Mouse (Mus musculus): Measurements from ENCODE around the gene Yars. TPM values are rescaled to one million over a fixed set of nuclear protein-coding genes. Genes with fewer than 3 reads are reported as not detected.

Yars gene
- 45.5 TPM for polyA plus RNA-seq (2017; shearing (Covaris generic))

GRCm38 (mm10) chr4:129189542-129190519 is at the start of gene Yars, which contains the start of gene S100pbp:
Gene Yars, plus strand, starts transcription at chr4:129189760.
Gene S100pbp, minus strand, starts transcription at chr4:129189727.

GRCm38 (mm10) chr4:129261196-129261595 is 71.6 kb downstream of the Yars start, which contains the start of gene C77080:
Gene C77080, minus strand, starts transcription at chr4:129261404.

Other genes with a start within 250 kb of the Yars start
- gene Azin2, start 227.3 kb upstream of the Yars start, polyA plus RNA-seq (2017; shearing (Covaris generic)), result 0.35 TPM
- gene Ak2, start 197.8 kb upstream of the Yars start, polyA plus RNA-seq (2017; shearing (Covaris generic)), result 141 TPM
- gene Rnf19b, start 131.5 kb upstream of the Yars start, polyA plus RNA-seq (2017; shearing (Covaris generic)), result 44.8 TPM
- not detected for gene Tmem54, start 84.2 kb upstream of the Yars start, polyA plus RNA-seq (2017; shearing (Covaris generic))
- not detected for gene Hpca, start 67.7 kb upstream of the Yars start, polyA plus RNA-seq (2017; shearing (Covaris generic))
- 0.06 TPM for gene Fndc5, start 52.8 kb upstream of the Yars start, polyA plus RNA-seq (2017; shearing (Covaris generic))
- gene S100pbp, start within 50 bp of the Yars start, polyA plus RNA-seq (2017; shearing (Covaris generic)), result 14.3 TPM
- gene C77080, start 71.6 kb downstream of the Yars start, polyA plus RNA-seq (2017; shearing (Covaris generic)), result 0.56 TPM
- gene Sync, start 97.9 kb downstream of the Yars start, polyA plus RNA-seq (2017; shearing (Covaris generic)), result 0.32 TPM
- gene Rbbp4, start 145.6 kb downstream of the Yars start, polyA plus RNA-seq (2017; shearing (Covaris generic)), result 328 TPM
- gene Zbtb8os, start 145.9 kb downstream of the Yars start, polyA plus RNA-seq (2017; shearing (Covaris generic)), result 66.5 TPM
- gene Zbtb8a, start 188.4 kb downstream of the Yars start, polyA plus RNA-seq (2017; shearing (Covaris generic)), result 9.9 TPM